Mouse (Mus musculus) embryo, embryonic 10 days (tissue): ENCODE results near the gene Il12a.
A peak's percentile ranks its signal among the peaks of the same experiment; 100 is the strongest.
"Not testable (repeated sequence)": the region's sequence is repeated elsewhere in the genome, so short reads cannot be mapped to it uniquely, and the experiment has no call there.

ENCODE experiments used
- DNase-seq: peaks from one replicate; pipeline ENCODE4 v3.0.0-alpha.2; 2015; ENCODE audit warnings: low spot score

Il12a gene

GRCm38 (mm10) chr3:68742718-68743471, 52.5 kb downstream of the Il12a start:
- no peak for DNase-seq

- DNase-seq, result no peak
These were observed 53.0 kb downstream of the Il12a start for GRCm38 (mm10) chr3:68743472-68743732.

DNA sequence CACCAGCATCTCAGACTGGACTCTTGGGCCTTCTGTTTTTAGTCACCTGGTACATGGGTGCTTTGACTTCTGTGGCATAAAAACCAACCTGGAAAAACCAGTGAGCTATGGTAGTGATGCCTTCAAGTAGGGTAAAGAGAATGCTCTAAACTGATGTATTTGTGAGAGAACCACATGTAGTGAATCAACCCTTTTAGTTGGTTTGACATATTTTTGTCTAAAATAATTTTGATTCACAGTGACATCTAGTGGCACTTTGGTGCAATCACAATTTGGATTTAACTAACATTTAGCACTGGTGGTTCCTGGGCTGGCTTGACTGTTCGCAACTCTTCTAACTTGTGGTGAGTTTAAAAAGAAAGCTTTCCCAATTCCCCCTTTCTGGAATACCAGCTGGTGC, 53.7 kb downstream of the Il12a start:
- peak; percentile 36 for DNase-seq

DNA sequence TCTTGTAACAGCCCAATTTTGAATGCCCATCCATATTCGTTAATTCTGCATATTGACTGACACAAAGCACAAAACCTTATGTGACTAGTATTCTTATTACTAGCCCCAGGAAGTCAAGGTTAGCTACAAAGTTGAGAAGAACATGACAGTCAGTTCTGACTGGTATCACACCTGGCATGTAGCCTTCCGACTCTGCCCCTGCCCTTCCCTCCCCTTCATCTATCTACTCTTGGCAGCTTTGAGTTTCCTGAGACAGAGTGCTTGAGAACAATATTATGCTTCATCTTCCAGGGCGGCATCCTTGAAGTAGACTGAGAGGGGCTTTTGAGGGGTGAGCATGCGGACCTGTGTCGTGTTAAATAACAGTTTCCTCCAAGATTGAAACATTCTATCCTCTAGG, 54.6 kb downstream of the Il12a start:
- DNase-seq, result peak; percentile 1

- not testable (repeated sequence) for DNase-seq
These were observed 55.8 kb downstream of the Il12a start for GRCm38 (mm10) chr3:68746282-68746681.
